Mouse (Mus musculus) C2C12 (cell line): ENCODE results near the gene Cpsf2.
"Not testable (repeated sequence)": the region's sequence is repeated elsewhere in the genome, so short reads cannot be mapped to it uniquely, and the experiment has no call there.

Experiments
- CEBPB ChIP-seq: IDR thresholded peaks from one replicate; pipeline ENCODE4 v1.6.1; 2011; ENCODE audit warnings: low read depth, mild to moderate bottlenecking, control low read depth, moderate library complexity
- CTCF ChIP-seq: IDR thresholded peaks from one replicate; pipeline ENCODE4 v1.5.1; 2011; ENCODE audit not compliant: control insufficient read depth, insufficient read depth, insufficient read length
- FOSL1 ChIP-seq: IDR thresholded peaks from one replicate; pipeline ENCODE4 v1.8.0; 2011; ENCODE audit warnings: mild to moderate bottlenecking, low read length; ENCODE audit not compliant: poor library complexity, insufficient read depth, severe bottlenecking
- MAX ChIP-seq: IDR thresholded peaks from one replicate; pipeline ENCODE4 v1.6.1; 2011; ENCODE audit warnings: mild to moderate bottlenecking, control low read depth
- MYOD1 ChIP-seq: IDR thresholded peaks from one replicate; pipeline ENCODE4 v1.6.1; 2011; ENCODE audit warnings: low read depth; ENCODE audit not compliant: control insufficient read depth, insufficient read length
- MYOG ChIP-seq: IDR thresholded peaks from one replicate; pipeline ENCODE4 v1.6.1; 2011; ENCODE audit not compliant: control insufficient read depth, insufficient read length; ENCODE audit errors: extremely low read depth
- USF1 ChIP-seq: IDR thresholded peaks from one replicate; pipeline ENCODE4 v1.6.1; 2011; ENCODE audit warnings: low read depth, mild to moderate bottlenecking, control low read depth, moderate library complexity

DNA sequence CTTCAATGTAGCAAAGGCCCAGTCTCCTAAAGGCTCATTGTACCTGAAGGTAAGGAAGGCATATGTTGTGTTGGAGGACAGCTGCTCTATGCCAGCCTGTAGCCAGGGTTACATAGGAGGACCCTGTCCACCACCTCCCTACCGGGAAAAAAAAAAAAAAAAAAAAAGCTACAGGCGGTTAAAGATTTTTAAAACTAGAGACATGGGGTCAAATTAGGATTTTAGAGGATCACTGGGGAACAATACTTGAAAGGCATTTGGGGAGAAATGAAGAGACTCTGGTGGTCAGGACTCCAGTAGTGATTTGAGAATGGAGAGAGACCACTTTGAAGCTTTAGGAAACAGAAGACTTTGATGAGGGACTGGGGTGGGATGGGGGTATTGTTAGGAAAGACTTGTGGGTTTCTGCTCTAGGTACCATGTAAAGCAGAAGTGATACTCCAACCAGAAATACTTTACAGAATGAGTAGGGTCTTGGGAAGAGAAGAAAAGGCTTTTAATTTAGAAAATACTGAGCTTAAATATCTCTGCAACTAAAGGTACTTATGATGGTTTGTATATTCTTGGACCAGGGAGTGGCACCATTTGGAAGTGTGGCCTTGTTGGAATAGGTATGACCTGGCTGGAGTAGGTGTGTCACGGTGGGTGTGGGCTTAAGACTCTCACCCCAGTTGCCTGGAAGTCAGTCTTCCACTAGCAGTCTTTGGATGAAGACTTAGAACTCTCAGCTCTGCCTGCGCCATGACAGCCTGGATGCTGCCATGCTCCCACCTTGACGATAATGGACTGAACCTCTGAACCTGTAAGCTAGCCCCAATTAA lies 16.6 kb upstream of the Cpsf2 start:
- TF ChIP-seq CTCF, MYOD1, FOSL1, MAX, USF1, CEBPB, MYOG: not testable (repeated sequence)
